Mouse (Mus musculus): ENCODE results near the gene Pcnx. TPM values are rescaled to one million over a fixed set of nuclear protein-coding genes. Genes with fewer than 3 reads are reported as not detected.

Pcnx gene
- polyA plus RNA-seq (2014; fragmentation: Illumina TruSeq; extraction: RNeasy Lipid Tissue Mini Kit (QIAGEN cat#74804); ENCODE audit: low read depth, low replicate concordance) = 10.6 TPM

DNA sequence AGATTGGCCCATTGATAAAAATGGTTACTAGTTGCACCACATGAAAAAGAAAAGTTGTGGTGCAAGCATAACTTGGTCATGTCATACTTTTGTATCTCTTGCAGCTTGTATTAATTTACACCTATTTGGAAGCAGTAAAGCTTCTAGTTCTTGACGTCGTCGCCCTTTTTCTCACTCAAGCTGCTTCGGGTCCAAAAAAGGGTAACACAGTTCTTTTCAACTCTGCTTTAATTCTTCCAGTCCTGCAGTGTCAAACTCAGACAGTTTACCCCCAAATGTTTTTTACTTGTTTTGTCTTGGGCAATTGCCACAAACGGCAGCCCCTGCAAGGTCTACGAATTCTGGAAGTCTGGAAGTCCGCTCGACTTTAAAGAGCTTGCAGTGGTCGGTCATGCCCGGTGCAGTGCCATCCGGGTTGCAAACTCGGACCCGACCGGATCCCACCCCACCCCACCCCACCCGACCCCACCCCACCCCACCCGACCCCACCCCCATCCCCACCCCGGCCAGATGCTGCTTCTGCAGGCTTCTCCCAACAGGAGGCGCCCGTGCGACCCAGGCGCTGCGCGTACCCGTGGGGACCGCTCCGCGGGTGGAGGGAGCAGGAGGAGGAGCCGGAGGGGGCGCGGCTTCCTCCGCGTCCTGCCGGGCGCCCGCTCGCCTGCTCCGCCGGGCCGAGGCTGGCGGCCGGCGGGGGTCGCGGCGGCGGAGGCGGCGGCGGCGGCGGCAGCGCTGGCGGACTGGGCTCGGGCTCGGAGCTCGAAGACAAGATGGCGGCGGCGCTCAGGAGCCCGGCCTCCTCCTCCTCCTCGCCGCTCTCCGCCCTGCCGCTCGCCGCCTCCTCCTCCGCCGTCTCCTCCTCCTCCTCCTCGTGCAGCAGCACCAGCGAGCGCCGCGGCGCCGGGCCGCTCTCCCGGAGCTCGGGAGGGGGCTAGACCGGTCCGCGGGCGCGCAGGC is at the start of gene Pcnx:
Pcnx (plus strand) TSS at position 673 of the 957 bp plus-strand sequence.

Other genes with a start within 250 kb of the Pcnx start
- 0.40 TPM for gene Ttc9, start 228.8 kb upstream of the Pcnx start, polyA plus RNA-seq (2014; fragmentation: Illumina TruSeq; extraction: RNeasy Lipid Tissue Mini Kit (QIAGEN cat#74804); ENCODE audit: low read depth, low replicate concordance)
- 0.49 TPM for gene Map3k9, start 78.8 kb upstream of the Pcnx start, polyA plus RNA-seq (2014; fragmentation: Illumina TruSeq; extraction: RNeasy Lipid Tissue Mini Kit (QIAGEN cat#74804); ENCODE audit: low read depth, low replicate concordance)

All from kidney, adult 10 weeks (tissue).